Mouse (Mus musculus): ENCODE results near the gene Hmgcl. TPM values are rescaled to one million over a fixed set of nuclear protein-coding genes. Genes with fewer than 3 reads are reported as not detected.

Hmgcl gene
- polyA plus RNA-seq, 1 experiment from 2014 or later = 232 TPM

DNA sequence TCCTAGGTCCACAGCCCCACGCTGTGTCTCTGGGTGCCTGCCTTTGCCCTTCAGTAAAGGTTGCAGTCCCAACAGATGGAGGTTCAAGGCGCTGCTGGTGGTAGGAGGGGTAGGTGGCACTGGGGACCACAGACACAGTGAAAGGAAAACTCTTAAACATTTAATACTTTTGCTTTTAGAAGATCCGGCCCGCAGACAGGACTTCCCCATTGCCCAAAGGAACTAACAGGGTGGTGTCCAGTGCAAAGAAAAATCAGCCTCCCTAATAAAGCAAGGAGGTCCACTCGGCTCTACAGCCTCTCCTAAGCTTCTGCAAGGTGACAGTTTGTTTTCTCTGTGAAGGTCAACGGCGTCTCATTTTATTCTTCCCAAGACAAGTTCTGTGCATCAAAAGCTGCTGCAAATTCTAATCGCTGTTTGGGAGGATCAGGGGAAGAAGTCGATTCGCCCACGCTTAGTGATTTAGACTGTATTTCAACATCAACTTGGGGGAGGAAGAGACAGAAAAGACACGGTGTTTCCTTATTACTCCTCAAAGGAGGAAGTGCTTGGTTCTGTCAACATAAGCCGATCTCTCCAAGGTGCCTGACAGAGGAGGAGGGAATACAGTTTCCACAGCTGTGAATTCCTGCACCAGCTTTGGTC is 27.5 kb upstream of the Hmgcl start:
- peaks cover 14% of the 10 kb centered on the region for H3K4me1 ChIP-seq (replicated peaks; ENCODE audit: control insufficient read depth, insufficient read depth, low read length)
- peak overlapping the region; percentile 39 for H3K4me2 ChIP-seq (replicated peaks; ENCODE audit: low read depth)
- H3K27ac ChIP-seq (ENCODE audit: low read depth, low read length) = peak overlapping the region; percentile 92
- ATAC-seq = peak; percentile 76
- H3K9ac ChIP-seq (ENCODE audit: low read depth, low read length) = no peak overlapping the region
- H3K36me3 ChIP-seq (ENCODE audit: control insufficient read depth, insufficient read depth) = peaks cover 7% of the 10 kb centered on the region
- H3K9me3 ChIP-seq (ENCODE audit: control insufficient read depth) = no peaks in the 10 kb centered on the region
- TF ChIP-seq CTCF (IDR thresholded peaks at IDR 0.05; ENCODE audit: low read depth) = no peak
- H3K4me3 ChIP-seq (ENCODE audit: low read depth, low read length) = no peak overlapping the region
- H3K27me3 ChIP-seq (replicated peaks; ENCODE audit: control insufficient read depth, insufficient read depth, low read length) = no peaks in the 10 kb centered on the region
- WGBS = 48% methylated on average over 13 of the region's 13 CpGs

- peak overlapping the region; percentile 92 for H3K27ac ChIP-seq (ENCODE audit: low read depth, low read length)
Measured at GRCm38 (mm10) chr4:135919280-135919639, 27.0 kb upstream of the Hmgcl start.

GRCm38 (mm10) chr4:135920304-135921241 is 25.7 kb upstream of the Hmgcl start, which contains the start of gene Fuca1:
TSS of gene Fuca1 (plus strand) at chr4:135920735.
- TF ChIP-seq CTCF (IDR thresholded peaks at IDR 0.05; ENCODE audit: low read depth) = peak; percentile 90
- peak; percentile 74 for ATAC-seq
- Histone ChIP-seq H3K36me3 (ENCODE audit: control insufficient read depth, insufficient read depth) (peaks cover 14% of the 10 kb centered on the region), H3K27ac (ENCODE audit: low read depth, low read length) (peak within 1 kb of the TSS; percentile 92), H3K9ac (ENCODE audit: low read depth, low read length) (peak within 1 kb of the TSS; percentile 86), H3K4me1 (replicated peaks; ENCODE audit: control insufficient read depth, insufficient read depth, low read length) (peaks cover 14% of the 10 kb centered on the region), H3K4me3 (ENCODE audit: low read depth, low read length) (peak within 1 kb of the TSS; percentile 85), H3K27me3 (replicated peaks; ENCODE audit: control insufficient read depth, insufficient read depth, low read length) (no peaks in the 10 kb centered on the region), H3K9me3 (ENCODE audit: control insufficient read depth) (no peaks in the 10 kb centered on the region), H3K4me2 (replicated peaks; ENCODE audit: low read depth) (peak within 1 kb of the TSS; percentile 79)
- WGBS = 1% methylated on average over 60 of the region's 60 CpGs

More at GRCm38 (mm10) chr4:135919280-135919639, 27.0 kb upstream of the Hmgcl start:
- Histone ChIP-seq H3K4me3 (ENCODE audit: low read depth, low read length) (no peak overlapping the region), H3K4me2 (replicated peaks; ENCODE audit: low read depth) (peak overlapping the region; percentile 39), H3K27me3 (replicated peaks; ENCODE audit: control insufficient read depth, insufficient read depth, low read length) (no peaks in the 10 kb centered on the region), H3K4me1 (replicated peaks; ENCODE audit: control insufficient read depth, insufficient read depth, low read length) (peaks cover 14% of the 10 kb centered on the region), H3K9ac (ENCODE audit: low read depth, low read length) (no peak overlapping the region), H3K9me3 (ENCODE audit: control insufficient read depth) (no peaks in the 10 kb centered on the region), H3K36me3 (ENCODE audit: control insufficient read depth, insufficient read depth) (peaks cover 10% of the 10 kb centered on the region)
- no peak for TF ChIP-seq CTCF (IDR thresholded peaks at IDR 0.05; ENCODE audit: low read depth)
- WGBS = 51% methylated on average over 3 of the region's 3 CpGs
- peak; percentile 79 for ATAC-seq

DNA sequence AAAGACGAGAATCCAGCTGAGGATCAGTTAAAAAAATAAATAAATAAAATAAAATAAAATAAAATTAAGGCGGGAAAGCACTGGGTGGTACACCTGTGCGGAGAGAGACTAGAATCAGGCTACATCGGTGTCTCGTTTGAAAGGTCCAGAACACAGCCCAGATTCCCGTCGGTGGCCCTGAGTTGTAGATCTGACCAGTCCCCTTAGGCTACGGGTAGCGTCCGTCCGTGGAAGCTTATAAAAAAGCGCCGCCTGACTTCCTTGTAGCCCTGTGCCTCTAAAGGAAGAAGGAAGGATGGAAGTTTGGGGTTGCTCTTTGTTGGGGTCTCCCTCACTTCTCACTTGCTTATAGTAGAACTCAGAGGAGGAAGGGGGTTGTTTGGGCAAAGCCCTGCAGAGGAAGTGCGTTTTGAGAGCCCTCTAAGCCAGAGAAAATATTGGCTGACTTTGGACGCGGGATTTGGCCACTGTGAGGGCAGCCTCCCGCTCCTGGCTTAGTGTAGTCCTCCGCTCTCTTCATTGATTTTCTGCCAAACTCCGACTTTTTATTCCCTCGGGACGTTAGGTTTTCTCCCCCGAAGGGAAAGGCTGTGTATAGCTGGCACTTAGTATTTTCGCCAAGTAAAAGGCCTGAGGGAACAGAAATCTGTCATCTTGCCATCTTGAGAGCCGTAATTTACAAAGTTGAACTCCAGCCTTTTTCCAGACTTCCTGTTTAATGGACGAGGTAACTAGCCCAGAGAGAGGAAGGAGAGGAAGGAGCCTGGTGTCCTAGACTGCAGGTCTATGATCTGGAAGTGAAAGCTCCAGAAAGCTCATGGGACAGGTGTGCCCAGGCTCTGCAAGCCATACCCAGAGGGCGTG is 24.8 kb upstream of the Hmgcl start:
- TF ChIP-seq CTCF (IDR thresholded peaks at IDR 0.05; ENCODE audit: low read depth) = no peak
- no peaks in the 10 kb centered on the region for H3K27me3 ChIP-seq (replicated peaks; ENCODE audit: control insufficient read depth, insufficient read depth, low read length)
- peak overlapping the region; percentile 85 for H3K4me3 ChIP-seq (ENCODE audit: low read depth, low read length)
- peak overlapping the region; percentile 79 for H3K4me2 ChIP-seq (replicated peaks; ENCODE audit: low read depth)
- WGBS = 1% methylated on average over 26 of the region's 26 CpGs
- ATAC-seq = peak; percentile 27; the same call in 1 of the 2 replicates
- H3K27ac ChIP-seq (ENCODE audit: low read depth, low read length) = peak overlapping the region; percentile 90
- peak overlapping the region; percentile 86 for H3K9ac ChIP-seq (ENCODE audit: low read depth, low read length)
- H3K9me3 ChIP-seq (ENCODE audit: control insufficient read depth) = no peaks in the 10 kb centered on the region
- peaks cover 14% of the 10 kb centered on the region for H3K4me1 ChIP-seq (replicated peaks; ENCODE audit: control insufficient read depth, insufficient read depth, low read length)
- peaks cover 24% of the 10 kb centered on the region for H3K36me3 ChIP-seq (ENCODE audit: control insufficient read depth, insufficient read depth)

GRCm38 (mm10) chr4:135922190-135922589 is 24.1 kb upstream of the Hmgcl start:
- peak overlapping the region; percentile 85 for H3K4me3 ChIP-seq (ENCODE audit: low read depth, low read length)
- ATAC-seq = no peak
- H3K9me3 ChIP-seq (ENCODE audit: control insufficient read depth) = no peaks in the 10 kb centered on the region
- TF ChIP-seq CTCF (IDR thresholded peaks at IDR 0.05; ENCODE audit: low read depth) = no peak
- H3K27ac ChIP-seq (ENCODE audit: low read depth, low read length) = peak overlapping the region; percentile 90; the same call in 1 of the 2 replicates
- WGBS = 41% methylated on average over 1 of the region's 1 CpGs
- H3K4me2 ChIP-seq (replicated peaks; ENCODE audit: low read depth) = peak overlapping the region; percentile 79
- no peaks in the 10 kb centered on the region for H3K27me3 ChIP-seq (replicated peaks; ENCODE audit: control insufficient read depth, insufficient read depth, low read length)
- peak overlapping the region; percentile 86; the same call in 1 of the 2 replicates for H3K9ac ChIP-seq (ENCODE audit: low read depth, low read length)
- H3K36me3 ChIP-seq (ENCODE audit: control insufficient read depth, insufficient read depth) = peaks cover 29% of the 10 kb centered on the region
- H3K4me1 ChIP-seq (replicated peaks; ENCODE audit: control insufficient read depth, insufficient read depth, low read length) = peaks cover 14% of the 10 kb centered on the region
